Mouse (Mus musculus) midbrain, postnatal 0 days (tissue): ENCODE data around the gene Hdac4. TPM values are rescaled to one million over a fixed set of nuclear protein-coding genes. Genes with fewer than 3 reads are reported as not detected.

Experiments
- ATAC-seq: fragments of 200-750 bp; cut with Nextera tagmentation; 2 replicates; pipeline ENCODE4 v1.8.0; 2017; ENCODE audit warnings: moderate number of reproducible peaks, mild to moderate bottlenecking, moderate TSS enrichment, moderate library complexity; ENCODE audit not compliant: low FRiP score
- DNase-seq: peaks from one replicate; pipeline ENCODE4 v3.0.0-alpha.2; 2015; ENCODE audit warnings: low spot score
- H3K27ac ChIP-seq: fragments of 300-500 bp; sonication (generic); 2 replicates; pipeline ENCODE4 v1.5.1; 2014; ENCODE audit warnings: low read depth, mild to moderate bottlenecking, low read length, mixed read lengths
- H3K27me3 ChIP-seq: fragments of 300-500 bp; sonication (generic); 2 replicates; pipeline ENCODE4 v1.6.1; 2014; ENCODE audit warnings: low read length, control low read depth, mixed read lengths; ENCODE audit not compliant: insufficient read depth
- H3K36me3 ChIP-seq: fragments of 300-500 bp; sonication (generic); 2 replicates; pipeline ENCODE4 v1.6.1; 2014; ENCODE audit warnings: low read length, control low read depth, mixed read lengths; ENCODE audit not compliant: insufficient read depth
- H3K4me1 ChIP-seq: fragments of 300-500 bp; sonication (generic); 2 replicates; pipeline ENCODE4 v1.6.1; 2014; ENCODE audit warnings: mild to moderate bottlenecking, control low read depth, antibody characterized with exemption, low read length, mixed read lengths; ENCODE audit not compliant: insufficient read depth
- H3K4me2 ChIP-seq: fragments of 300-500 bp; sonication (generic); 2 replicates; pipeline ENCODE4 v1.6.1; 2014; ENCODE audit warnings: low read depth, mild to moderate bottlenecking, low read length, mixed read lengths; ENCODE audit not compliant: poor library complexity, severe bottlenecking
- H3K4me3 ChIP-seq: fragments of 300-500 bp; sonication (generic); 2 replicates; pipeline ENCODE4 v1.5.1; 2014; ENCODE audit warnings: low read depth, mild to moderate bottlenecking, low read length, moderate library complexity
- H3K9ac ChIP-seq: fragments of 300-500 bp; sonication (generic); replicated peaks from 2 replicates; pipeline ENCODE4 v1.6.1; 2014; ENCODE audit warnings: mild to moderate bottlenecking, low read length, moderate library complexity, mixed read lengths; ENCODE audit not compliant: poor library complexity, severe bottlenecking
- H3K9me3 ChIP-seq: fragments of 300-500 bp; sonication (generic); 2 replicates; pipeline ENCODE4 v1.6.1; 2016; ENCODE audit warnings: low read length, control low read depth
- CTCF ChIP-seq: IDR thresholded peaks from 2 replicates; pipeline ENCODE4 v1.5.1; 2016; ENCODE audit warnings: antibody characterized with exemption, mild to moderate bottlenecking
- WGBS: fragments of 180-500 bp; shearing (Covaris S2); extraction: QIAGEN DNeasy Blood & Tissue Kit; methylation state at CpG from one replicate; pipeline ENCODE4 v1.1.7; 2014; 5-methylcytosine and 5-hydroxymethylcytosine counted together
- polyA plus RNA-seq: library from polyadenylated mRNA; unstranded; fragments of >200 nt; fragmentation: Nextera tagmentation; extraction: Ambion mirVana; gene quantifications from 2 replicates; pipeline ENCODE4 v1.2.1, GENCODE M21; 2015
- total RNA-seq: library from RNA; depleted of rRNA; stranded (reverse); fragments of >200 nt; gene quantifications from 2 replicates; pipeline ENCODE4 v1.2.3, GENCODE M21; 2014

Hdac4 gene
- total and polyA plus RNA-seq, 2 experiments from 2014 or later = 18.1 to 51.8 TPM

- 74% methylated on average over 17 of the region's 17 CpGs for WGBS
- H3K27me3 ChIP-seq = no peaks in the 10 kb centered on the region
- no peaks in the 10 kb centered on the region for H3K9me3 ChIP-seq
- no peak overlapping the region for H3K4me3 ChIP-seq
- H3K4me1 ChIP-seq = no peaks in the 10 kb centered on the region
- DNase-seq = no peak
- no peak overlapping the region for H3K4me2 ChIP-seq
- H3K36me3 ChIP-seq = no peaks in the 10 kb centered on the region
- TF ChIP-seq CTCF = no peak
- no peak overlapping the region for H3K9ac ChIP-seq
- ATAC-seq = no peak
- H3K27ac ChIP-seq = no peak overlapping the region
Measured at GRCm38 (mm10) chr1:92202639-92203352, 7.3 kb upstream of the Hdac4 start.

GRCm38 (mm10) chr1:92190463-92190862 lies 5.0 kb downstream of the Hdac4 start:
- Histone ChIP-seq H3K27me3 (no peaks in the 10 kb centered on the region), H3K9ac (no peak overlapping the region), H3K4me3 (no peak overlapping the region), H3K36me3 (no peaks in the 10 kb centered on the region), H3K27ac (no peak overlapping the region), H3K9me3 (no peaks in the 10 kb centered on the region), H3K4me2 (no peak overlapping the region), H3K4me1 (no peaks in the 10 kb centered on the region)
- no peak for TF ChIP-seq CTCF
- 84% methylated on average over 3 of the region's 3 CpGs for WGBS
- ATAC-seq = no peak
- DNase-seq = no peak

- 86% methylated on average over 3 of the region's 3 CpGs for WGBS
- Histone ChIP-seq H3K4me3 (no peak overlapping the region), H3K9ac (no peak overlapping the region), H3K4me1 (no peaks in the 10 kb centered on the region), H3K4me2 (no peak overlapping the region), H3K27me3 (no peaks in the 10 kb centered on the region), H3K27ac (no peak overlapping the region), H3K36me3 (no peaks in the 10 kb centered on the region), H3K9me3 (no peaks in the 10 kb centered on the region)
- TF ChIP-seq CTCF = no peak
- no peak for ATAC-seq
- DNase-seq = no peak
Measured at GRCm38 (mm10) chr1:92187137-92187536, 8.4 kb downstream of the Hdac4 start.

- no peaks in the 10 kb centered on the region for H3K4me1 ChIP-seq
- no peak overlapping the region for H3K9ac ChIP-seq
- TF ChIP-seq CTCF = no peak
- no peak overlapping the region for H3K4me2 ChIP-seq
- WGBS = 93% methylated on average over 1 of the region's 1 CpGs
- H3K27me3 ChIP-seq = no peaks in the 10 kb centered on the region
- no peaks in the 10 kb centered on the region for H3K9me3 ChIP-seq
- ATAC-seq (no peak), DNase-seq (no peak)
- H3K4me3 ChIP-seq = no peak overlapping the region
- no peak overlapping the region for H3K27ac ChIP-seq
- no peaks in the 10 kb centered on the region for H3K36me3 ChIP-seq
Measured at GRCm38 (mm10) chr1:92184600-92184999, 10.9 kb downstream of the Hdac4 start.

- no peak for DNase-seq
- Histone ChIP-seq H3K9me3 (no peaks in the 10 kb centered on the region), H3K4me2 (no peak overlapping the region), H3K4me3 (no peak overlapping the region), H3K9ac (no peak overlapping the region), H3K36me3 (no peaks in the 10 kb centered on the region), H3K27me3 (no peaks in the 10 kb centered on the region), H3K4me1 (peaks cover under 1% of the 10 kb centered on the region; the same call in 1 of the 2 replicates), H3K27ac (no peak overlapping the region)
- no peak for TF ChIP-seq CTCF
- WGBS = 71% methylated on average over 5 of the region's 5 CpGs
- ATAC-seq = no peak
Measured at GRCm38 (mm10) chr1:92183101-92183790, 12.3 kb downstream of the Hdac4 start.

GRCm38 (mm10) chr1:92181970-92182369 lies 13.5 kb downstream of the Hdac4 start:
- no peak overlapping the region for H3K4me2 ChIP-seq
- TF ChIP-seq CTCF = no peak
- H3K27me3 ChIP-seq = no peaks in the 10 kb centered on the region
- H3K4me1 ChIP-seq = peaks cover 13% of the 10 kb centered on the region
- WGBS = 55% methylated on average over 2 of the region's 2 CpGs
- H3K9me3 ChIP-seq = no peaks in the 10 kb centered on the region
- H3K36me3 ChIP-seq = no peaks in the 10 kb centered on the region
- no peak overlapping the region for H3K4me3 ChIP-seq
- ATAC-seq = no peak
- DNase-seq = no peak
- no peak overlapping the region for H3K9ac ChIP-seq
- no peak overlapping the region for H3K27ac ChIP-seq
